Comparison of ENCODE assay signal across 19 mouse cellular contexts in the genomic region with DNA sequence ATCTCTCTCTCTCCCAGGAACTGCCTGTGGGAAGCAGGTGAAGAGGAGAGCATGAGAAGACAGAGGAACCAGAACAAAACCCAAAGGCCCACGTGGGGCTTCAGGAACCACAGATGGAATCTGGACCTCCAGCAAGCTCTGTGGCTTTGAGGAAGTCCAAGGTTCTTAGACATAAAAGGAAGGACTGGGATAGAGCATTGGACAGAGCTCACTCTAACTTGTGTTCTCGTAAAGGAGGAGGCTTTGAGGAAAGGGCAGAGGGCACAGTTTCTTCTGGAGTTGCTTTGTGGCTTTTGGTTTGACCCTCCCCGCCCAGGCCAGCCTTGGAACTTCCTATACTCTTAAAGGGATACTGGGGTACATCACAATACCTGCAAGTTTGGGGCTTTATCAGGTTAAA. TPM values are rescaled to one million over a fixed set of nuclear protein-coding genes. Genes with fewer than 3 reads are reported as not detected.
DNase-seq lines count a peak whose midpoint lies in the region; ATAC-seq and TF ChIP-seq lines count a peak whose summit lies in the region.
"Had no signal": no experiment of that assay in that cellular context is flagged by ENCODE, and none has a peak within 500 bp of the region (broad histone marks: within the 10 kb centered on the region; RNA-seq: fewer than 3 reads in every experiment).

No protein-coding gene starts in this region.

- H3K4me1 ChIP-seq in intestine, embryonic 15.5 days (replicated peaks) = no peaks in the 10 kb centered on the region
- H3K4me1 ChIP-seq in intestine, embryonic 16.5 days (ENCODE audit: control insufficient read depth, insufficient read depth, low read length) = 0 out of 2 replicates have a peak, but pooled peaks cover 4% of the 10 kb centered on the region
- H3K4me1 ChIP-seq in thymus, adult 2 months (replicated peaks; ENCODE audit: control insufficient read depth, insufficient read depth, low read length) = peaks cover 62% of the 10 kb centered on the region
- H3K4me1 ChIP-seq: hindbrain, embryonic 15.5 days; neural tube, embryonic 12.5 days had no signal

- no peak for TF ChIP-seq CTCF in thymus, adult 2 months (IDR thresholded peaks at IDR 0.05; ENCODE audit: borderline replicate concordance, control insufficient read depth, extremely low read depth, insufficient read depth, low read length, poor library complexity)

- H3K4me3 ChIP-seq in intestine, embryonic 15.5 days (replicated peaks) = no peak overlapping the region
- no peak overlapping the region for H3K4me3 ChIP-seq in intestine, embryonic 16.5 days (ENCODE audit: low read length)
- H3K4me3 ChIP-seq in thymus, adult 2 months (ENCODE audit: control insufficient read depth, insufficient read depth, low read length) = no peak overlapping the region
- H3K4me3 ChIP-seq: hindbrain, embryonic 15.5 days; limb, embryonic 13.5 days; neural tube, embryonic 12.5 days had no signal

- ATAC-seq in intestine, embryonic 15.5 days = 0 out of 2 replicates have a peak, but pooled peaks have one; percentile 23
- no peak for ATAC-seq in intestine, embryonic 16.5 days
- 0 out of 2 replicates have a peak, but pooled peaks have one; percentile 26 for ATAC-seq in granulocyte monocyte progenitor cell, adult 5-6 weeks (replicated peaks; ENCODE audit: poor library complexity, severe bottlenecking)
- ATAC-seq: forebrain, embryonic 16.5 days had no signal

- 65% methylated on average over 3 of the region's 3 CpGs for WGBS in intestine, embryonic 15.5 days
- WGBS in intestine, embryonic 16.5 days = 53% methylated on average over 3 of the region's 3 CpGs
- WGBS in thymus, adult 2 months = 41% methylated on average over 3 of the region's 3 CpGs

- DNase-seq in thymus, adult 2 months = no peak
- no peak for DNase-seq in thymus, adult 18-20 months
- DNase-seq in naive thymus-derived CD4-positive, alpha-beta T cell, adult 2 months (ENCODE audit: low read depth) = peak; percentile 13
- DNase-seq in urinary bladder, postnatal 14 days (ENCODE audit: low spot score) = no peak
- no peak for DNase-seq in adrenal gland, adult 18-20 months (ENCODE audit: low spot score in 2 of 2)
- DNase-seq: adrenal gland, adult 2 months; cerebellum, adult 2 months; heart, adult 18-20 months; right cerebral cortex, postnatal 4 days; thymus, postnatal 14 days had no signal

- H3K27ac ChIP-seq in intestine, embryonic 15.5 days = no peak overlapping the region
- no peak overlapping the region for H3K27ac ChIP-seq in intestine, embryonic 16.5 days (ENCODE audit: low read length)
- H3K27ac ChIP-seq in thymus, adult 2 months (ENCODE audit: control insufficient read depth, insufficient read depth, low read length) = peak overlapping the region; percentile 100
- H3K27ac ChIP-seq: hindbrain, embryonic 15.5 days; limb, embryonic 13.5 days; liver, embryonic 14.5 days; neural tube, embryonic 12.5 days had no signal

- H3K4me2 ChIP-seq in intestine, embryonic 15.5 days (replicated peaks) = no peak overlapping the region
- no peak overlapping the region for H3K4me2 ChIP-seq in intestine, embryonic 16.5 days (ENCODE audit: low read depth, low read length)
- H3K4me2 ChIP-seq: hindbrain, embryonic 15.5 days; limb, embryonic 13.5 days; midbrain, embryonic 11.5 days; neural tube, embryonic 12.5 days had no signal

- no peaks in the 10 kb centered on the region for H3K9me3 ChIP-seq in intestine, embryonic 15.5 days
- H3K9me3 ChIP-seq in intestine, embryonic 16.5 days (ENCODE audit: control insufficient read depth, low read length) = no peaks in the 10 kb centered on the region
- H3K9me3 ChIP-seq: hindbrain, embryonic 15.5 days; limb, embryonic 13.5 days; neural tube, embryonic 12.5 days had no signal

- no peak for TF ChIP-seq POLR2A in thymus, adult 2 months (IDR thresholded peaks at IDR 0.05; ENCODE audit: control insufficient read depth, extremely low read depth, insufficient read depth, low read length, poor library complexity)

- H3K36me3 ChIP-seq in intestine, embryonic 15.5 days = no peaks in the 10 kb centered on the region
- H3K36me3 ChIP-seq in intestine, embryonic 16.5 days (ENCODE audit: control insufficient read depth, insufficient read depth, low read length) = no peaks in the 10 kb centered on the region
- H3K36me3 ChIP-seq in thymus, adult 2 months (ENCODE audit: control insufficient read depth, insufficient read depth, low read length) = peaks cover 68% of the 10 kb centered on the region
- H3K36me3 ChIP-seq: hindbrain, embryonic 15.5 days; limb, embryonic 13.5 days; neural tube, embryonic 12.5 days had no signal

- no peaks in the 10 kb centered on the region for H3K27me3 ChIP-seq in intestine, embryonic 15.5 days (replicated peaks)
- no peaks in the 10 kb centered on the region for H3K27me3 ChIP-seq in intestine, embryonic 16.5 days (replicated peaks; ENCODE audit: control insufficient read depth, insufficient read depth, low read length)
- H3K27me3 ChIP-seq in thymus, adult 2 months (ENCODE audit: control insufficient read depth, insufficient read depth, low read length) = no peaks in the 10 kb centered on the region
- H3K27me3 ChIP-seq: hindbrain, embryonic 15.5 days; limb, embryonic 13.5 days; neural tube, embryonic 12.5 days had no signal

- H3K9ac ChIP-seq in intestine, embryonic 15.5 days = no peak overlapping the region
- no peak overlapping the region for H3K9ac ChIP-seq in intestine, embryonic 16.5 days (ENCODE audit: low read depth, low read length)
- H3K9ac ChIP-seq: hindbrain, embryonic 15.5 days; limb, embryonic 13.5 days; liver, embryonic 14.5 days; neural tube, embryonic 12.5 days had no signal

RNA-seq across cellular contexts. Expression of gene Mettl6, which starts 37.8 kb away (rescaled TPM):
- 52.9 and 54.1 TPM in 2 replicates for polyA plus RNA-seq in intestine, embryonic 15.5 days (2015; fragmentation: Nextera tagmentation; extraction: Ambion mirVana)
- 44.6 TPM in 2 replicates for polyA plus RNA-seq in intestine, embryonic 16.5 days (2015; fragmentation: Nextera tagmentation; extraction: Ambion mirVana)
- polyA plus RNA-seq in thymus, adult 2 months (2012; rRNA removed) = 26.4 and 28.8 TPM in 2 replicates
- total RNA-seq in granulocyte monocyte progenitor cell, adult 5-6 weeks (2014; fragmentation: Nextera tagmentation) = 62.4 and 64.9 TPM in 2 replicates
- total RNA-seq in granulocyte monocyte progenitor cell, adult 5-6 weeks (2017) = 110 and 131 TPM in 2 replicates
- 10 to 100 TPM; 19.9 to 20.8 TPM for total RNA-seq in adrenal gland, adult 18-20 months (2021)

RNA-seq across cellular contexts. Expression of gene Eaf1, which starts 38.5 kb away (rescaled TPM):
- polyA plus RNA-seq in intestine, embryonic 15.5 days (2015; fragmentation: Nextera tagmentation; extraction: Ambion mirVana) = 19.9 and 21.4 TPM in 2 replicates
- 17.9 and 19.3 TPM in 2 replicates for polyA plus RNA-seq in intestine, embryonic 16.5 days (2015; fragmentation: Nextera tagmentation; extraction: Ambion mirVana)
- 140 and 151 TPM in 2 replicates for polyA plus RNA-seq in thymus, adult 2 months (2012; rRNA removed)
- total RNA-seq in granulocyte monocyte progenitor cell, adult 5-6 weeks (2014; fragmentation: Nextera tagmentation) = 26.3 and 35.0 TPM in 2 replicates
- total RNA-seq in granulocyte monocyte progenitor cell, adult 5-6 weeks (2017) = 26.5 and 31.4 TPM in 2 replicates
- total RNA-seq in adrenal gland, adult 18-20 months (2021) = 10 to 100 TPM; 52.1 to 60.1 TPM

RNA-seq across cellular contexts. Expression of gene Colq, which starts 58.5 kb away (rescaled TPM):
- 0.61 and 0.65 TPM in 2 replicates for polyA plus RNA-seq in intestine, embryonic 15.5 days (2015; fragmentation: Nextera tagmentation; extraction: Ambion mirVana)
- polyA plus RNA-seq in intestine, embryonic 16.5 days (2015; fragmentation: Nextera tagmentation; extraction: Ambion mirVana) = 0.92 and 1.0 TPM in 2 replicates
- 151 and 166 TPM in 2 replicates for polyA plus RNA-seq in thymus, adult 2 months (2012; rRNA removed)
- not detected in 2 replicates for total RNA-seq in granulocyte monocyte progenitor cell, adult 5-6 weeks (2014; fragmentation: Nextera tagmentation)
- total RNA-seq in granulocyte monocyte progenitor cell, adult 5-6 weeks (2017) = not detected in 2 replicates
- not detected for total RNA-seq in adrenal gland, adult 18-20 months (2021)
- total RNA-seq: adrenal gland, adult 2 months had no signal
- polyA plus RNA-seq: forebrain, embryonic 16.5 days had no signal

Comparison
In these comparisons a context has a peak if more than half of its experiments do, and no peak if none do; other contexts are left out.
1. RNA of gene Colq, which starts 58.5 kb away (polyA plus RNA-seq): 151 to 166 TPM in thymus, adult 2 months; 0.92 to 1.0 TPM in intestine, embryonic 16.5 days and 0.61 to 0.65 TPM in intestine, embryonic 15.5 days; every median in the first group is over 10 times any median in the second.